Mouse (Mus musculus): ENCODE measurements at regions not wholly inside any gene's neighbourhood (a gene's known extent, or its start where the extent isn't known, plus 50 kb on each side); places are given as distances from the start of the nearest gene placed in this dataset.
A peak's percentile ranks its signal among the peaks of the same experiment; 100 is the strongest.

DNA sequence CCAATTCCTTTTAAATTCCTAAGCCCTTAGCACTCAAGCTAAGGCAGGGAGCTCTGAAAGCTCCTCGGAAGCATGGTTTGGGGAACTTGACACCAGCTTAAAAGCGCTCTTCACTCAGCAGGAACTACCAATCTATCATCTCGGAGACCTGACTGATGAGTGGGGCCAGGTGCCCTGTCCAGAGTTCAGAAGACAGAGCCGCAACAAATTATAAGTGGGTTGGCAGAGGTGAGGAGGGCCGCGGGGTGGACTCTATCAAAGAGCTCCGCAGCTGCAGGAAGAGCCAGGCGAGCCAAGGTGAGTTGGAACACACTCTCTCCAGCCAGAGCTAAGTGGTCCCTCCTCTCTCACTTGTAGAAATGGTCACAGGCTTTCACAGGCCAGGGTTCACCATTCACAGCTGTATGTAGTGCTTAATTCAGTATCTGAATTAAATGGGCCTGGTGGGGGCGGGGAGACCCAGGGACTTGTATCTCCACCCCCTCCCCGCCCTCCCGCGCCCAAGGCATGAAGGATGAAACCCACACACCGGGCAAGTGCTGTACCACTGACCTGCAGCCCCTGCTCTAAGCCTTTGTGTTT, 180.8 kb downstream of the Stim2 start:
- DNase-seq (ENCODE audit: low spot score in 2 of 2): no peak

- DNase-seq (ENCODE audit: low spot score in 2 of 2): no peak
Measured at GRCm38 (mm10) chr5:54180192-54180611, 181.9 kb downstream of the Stim2 start.

GRCm38 (mm10) chr5:54180640-54181326, 182.5 kb downstream of the Stim2 start:
- DNase-seq (ENCODE audit: low spot score in 2 of 2): no peak

GRCm38 (mm10) chr5:54181327-54181863, 183.1 kb downstream of the Stim2 start:
- DNase-seq (ENCODE audit: low spot score in 2 of 2): no peak

GRCm38 (mm10) chr5:54182754-54183153, 184.5 kb downstream of the Stim2 start:
- no peak for DNase-seq (ENCODE audit: low spot score in 2 of 2)

- DNase-seq (ENCODE audit: low spot score in 2 of 2): no peak
Measured at GRCm38 (mm10) chr5:54185662-54186061, 187.4 kb downstream of the Stim2 start.

- no peak for DNase-seq (ENCODE audit: low spot score in 2 of 2)
Measured at GRCm38 (mm10) chr5:54186076-54186676, 187.9 kb downstream of the Stim2 start.

DNA sequence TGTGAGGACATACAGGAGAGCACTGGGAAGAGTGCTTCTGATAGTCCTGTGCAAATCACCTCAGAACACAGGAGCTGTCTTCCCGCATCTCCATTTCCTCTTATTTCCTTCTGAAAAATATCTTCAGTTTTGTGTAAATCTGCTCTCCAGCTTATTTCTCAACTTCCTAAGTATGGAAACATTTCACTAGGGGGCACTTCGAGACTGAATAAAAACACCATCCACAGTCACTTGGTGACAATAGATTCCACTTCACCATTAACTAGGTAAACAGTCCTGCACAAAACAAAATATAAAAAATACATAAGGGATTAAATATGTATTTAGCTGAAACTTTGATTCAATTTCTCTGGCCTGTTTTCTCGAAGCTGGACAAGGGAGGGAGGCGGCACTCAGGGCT, 193.4 kb downstream of the Stim2 start:
- DNase-seq (ENCODE audit: low spot score in 2 of 2): peak in 1 of 2 experiments; percentile 57

DNA sequence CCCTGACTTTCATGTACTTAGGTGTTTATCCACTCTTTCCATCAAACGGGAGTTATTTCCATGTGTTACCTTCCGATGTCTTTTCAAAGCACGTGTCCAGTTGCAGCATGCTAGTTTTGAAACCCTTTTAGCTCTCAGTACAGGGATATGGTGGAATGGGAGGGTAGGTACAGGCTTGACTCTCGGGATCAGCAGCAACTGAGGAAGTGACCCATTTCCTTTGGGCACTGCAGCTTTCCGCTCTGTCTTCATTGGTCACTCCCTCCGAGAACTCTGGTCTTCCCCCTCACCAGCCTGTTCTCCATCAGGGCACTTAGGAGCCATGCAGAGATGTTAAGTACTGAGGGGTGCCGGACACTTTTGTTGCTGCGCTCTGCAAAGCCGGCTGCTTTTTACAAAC, 196.5 kb downstream of the Stim2 start:
- no peak for DNase-seq (ENCODE audit: low spot score in 2 of 2)

DNA sequence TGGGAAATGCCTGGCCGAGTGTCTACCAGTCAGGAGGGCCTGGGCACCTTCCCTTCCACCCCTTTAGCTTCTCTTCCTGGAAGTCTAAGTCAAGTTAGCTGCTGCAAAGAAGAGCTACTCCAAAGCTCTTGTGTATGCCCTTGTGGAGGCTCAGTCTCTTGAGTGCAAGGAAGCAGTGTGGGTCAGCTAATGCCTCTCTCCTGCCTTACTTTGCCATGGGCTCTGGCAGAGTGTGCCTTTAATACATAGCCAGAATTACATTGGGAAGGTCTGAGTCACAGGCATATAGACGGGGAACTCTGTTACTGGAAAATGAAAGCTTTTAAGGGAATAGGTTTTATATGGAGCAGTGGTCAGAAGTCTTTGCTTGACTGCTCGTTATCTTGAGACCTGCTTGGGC, 201.7 kb downstream of the Stim2 start:
- DNase-seq (ENCODE audit: low spot score in 2 of 2): no peak

DNA sequence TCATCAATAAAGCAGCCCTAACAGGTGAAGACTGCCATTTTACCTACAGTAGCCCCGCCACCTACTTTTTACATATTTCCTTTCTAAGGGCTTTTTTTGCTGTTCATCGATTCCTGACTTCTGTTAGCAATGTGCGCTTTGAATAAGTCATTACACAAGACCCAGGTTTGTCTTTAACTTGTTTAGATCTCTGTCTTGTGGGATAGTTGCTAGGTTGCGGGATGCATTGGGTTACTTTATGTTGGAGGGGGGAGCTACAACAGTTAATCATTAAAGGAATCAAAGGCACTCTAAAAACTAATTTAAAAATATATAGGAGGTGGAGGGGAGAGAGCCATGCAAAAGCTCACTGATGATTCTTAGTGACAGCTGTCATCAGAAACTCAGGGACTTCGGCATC, 202.3 kb downstream of the Stim2 start:
- DNase-seq (ENCODE audit: low spot score in 2 of 2): no peak

- DNase-seq (ENCODE audit: low spot score in 2 of 2): no peak
Measured at GRCm38 (mm10) chr5:54211457-54211856, 213.2 kb downstream of the Stim2 start.

GRCm38 (mm10) chr5:54212038-54212589, 213.8 kb downstream of the Stim2 start:
- DNase-seq (ENCODE audit: low spot score in 2 of 2): no peak

DNA sequence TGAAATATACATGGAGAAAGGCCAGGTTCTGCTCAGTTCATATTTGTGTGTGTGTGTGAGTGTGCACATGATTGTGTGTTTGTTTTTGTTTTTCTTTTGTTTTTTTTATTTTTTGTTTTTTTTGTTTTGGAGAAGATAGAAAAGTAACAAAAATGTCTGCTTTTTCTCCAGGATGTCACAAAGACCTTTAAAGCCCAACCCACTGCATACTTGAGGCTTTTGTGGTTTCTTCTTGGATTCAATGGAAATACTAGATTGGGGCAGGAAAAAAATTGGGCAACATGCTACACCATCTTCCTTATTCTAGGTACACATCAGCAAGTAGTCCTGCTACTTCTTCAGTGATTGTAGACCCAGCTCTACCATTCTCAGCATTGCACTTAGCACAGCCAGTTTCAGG, 226.7 kb downstream of the Stim2 start:
- no peak for DNase-seq (ENCODE audit: low spot score in 2 of 2)

- DNase-seq (ENCODE audit: low spot score in 2 of 2): no peak
Measured at GRCm38 (mm10) chr5:54234580-54234979, 236.3 kb downstream of the Stim2 start.

GRCm38 (mm10) chr5:54235226-54235625, 236.9 kb downstream of the Stim2 start:
- peak; percentile 62 to 75 for DNase-seq (ENCODE audit: low spot score in 2 of 2)

- DNase-seq (ENCODE audit: low spot score in 2 of 2): no peak
Measured at GRCm38 (mm10) chr5:54237226-54237625, 238.9 kb downstream of the Stim2 start.

DNA sequence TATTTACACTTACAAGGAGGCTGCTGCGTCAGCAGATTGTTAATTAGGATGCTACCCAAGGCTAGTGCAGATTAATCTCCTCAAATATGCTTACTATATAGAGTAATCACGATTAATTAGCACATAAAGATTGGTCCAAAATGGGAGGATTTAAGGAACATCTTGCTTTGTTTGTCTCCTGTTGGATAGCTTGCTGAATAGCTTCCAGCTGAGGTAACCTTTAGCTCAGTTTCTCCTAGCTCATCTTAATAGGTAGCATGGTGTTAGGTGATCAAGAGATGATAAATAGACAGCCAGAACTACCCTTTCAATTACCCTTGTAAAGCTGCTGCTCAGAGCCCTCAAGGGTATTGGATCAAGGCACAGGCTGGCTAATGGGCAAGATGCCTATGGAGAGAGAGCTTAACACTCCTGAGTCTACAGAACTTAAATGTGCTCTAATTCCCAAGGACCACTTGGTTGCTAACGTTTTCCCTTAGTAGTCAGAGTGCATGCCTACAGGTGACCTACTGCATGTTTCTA, 240.4 kb downstream of the Stim2 start:
- DNase-seq (ENCODE audit: low spot score in 2 of 2): no peak

DNA sequence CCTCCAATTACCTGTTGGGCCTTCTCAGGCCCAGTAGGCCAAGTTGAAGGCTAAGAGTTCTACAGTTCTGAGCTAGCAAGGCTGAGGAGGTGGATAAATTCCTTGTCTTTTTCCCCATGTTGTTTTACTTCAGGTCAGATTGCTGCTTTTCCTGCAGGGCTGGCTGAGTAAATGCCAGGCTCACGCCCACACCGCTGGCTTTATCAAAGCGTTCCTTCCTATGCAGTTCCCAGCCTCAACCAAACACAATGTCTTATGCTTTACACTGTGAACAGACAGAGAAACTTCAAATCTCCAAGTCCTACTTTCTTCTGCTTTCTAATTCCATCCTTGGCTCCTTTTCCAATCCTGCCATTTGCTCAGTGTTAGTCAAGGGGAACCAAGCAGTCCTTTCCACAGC, 241.3 kb downstream of the Stim2 start:
- peak in 1 of 2 experiments; percentile 62 for DNase-seq (ENCODE audit: low spot score in 2 of 2)

DNA sequence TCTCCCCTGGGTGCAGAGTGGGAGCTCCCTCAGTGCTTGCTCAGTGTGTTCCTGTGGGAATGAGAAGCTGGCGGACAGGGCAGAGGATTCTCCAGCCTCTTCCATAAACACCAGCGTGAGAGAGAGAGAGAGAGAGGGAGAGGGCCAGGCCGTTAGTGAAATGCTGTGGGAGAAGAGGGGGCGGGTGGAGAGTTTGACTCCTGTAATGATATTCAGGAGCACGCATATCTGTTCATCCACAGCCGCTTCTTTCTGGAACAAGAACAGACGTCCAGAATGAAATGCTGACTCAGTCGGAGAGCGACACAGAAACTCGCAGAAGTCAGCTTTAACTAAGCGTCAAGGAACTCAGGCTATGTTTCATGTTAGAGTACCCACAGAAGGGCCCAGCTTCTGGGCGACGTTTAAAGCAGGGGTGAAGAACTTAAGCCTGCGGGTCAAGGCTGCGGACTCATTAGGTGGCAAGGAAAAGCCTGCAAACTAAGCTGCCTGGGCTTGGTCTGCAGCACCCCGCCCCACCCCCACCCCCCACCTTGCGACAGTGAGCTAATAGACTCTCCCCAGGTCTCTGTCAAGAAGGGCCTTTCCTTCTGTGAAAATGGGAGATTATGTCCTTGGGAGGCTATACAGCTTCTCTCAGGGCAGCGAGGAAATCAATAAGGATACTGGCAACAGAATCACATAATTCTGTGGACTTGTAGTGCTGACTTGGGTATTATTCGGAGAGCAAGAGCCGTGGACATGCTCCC, 243.0 kb downstream of the Stim2 start:
- DNase-seq (ENCODE audit: low spot score in 2 of 2): peak; percentile 35 to 45

GRCm38 (mm10) chr5:54242126-54242525, 243.8 kb downstream of the Stim2 start:
- DNase-seq (ENCODE audit: low spot score in 2 of 2): no peak
